Mouse (Mus musculus) large intestine, adult 2 months (tissue): ENCODE results near the gene Nr6a1. TPM values are rescaled to one million over a fixed set of nuclear protein-coding genes. Genes with fewer than 3 reads are reported as not detected.
A peak's percentile ranks its signal among the peaks of the same experiment; 100 is the strongest.

ENCODE experiments used
- DNase-seq: peaks from one replicate; pipeline ENCODE4 v3.0.0-alpha.2; 2012; ENCODE audit warnings: low read depth, low spot score
- WGBS: fragments of 180-500 bp; shearing (Covaris S2); methylation state at CpG from one replicate; pipeline ENCODE4 v1.1.7; 2018; 5-methylcytosine and 5-hydroxymethylcytosine counted together
- polyA plus RNA-seq: library from polyadenylated mRNA; depleted of rRNA; stranded (reverse); fragments of >200 nt; gene quantifications from 2 replicates; pipeline ENCODE4 v1.2.3, GENCODE M21; 2012

Nr6a1 gene
- polyA plus RNA-seq, 1 experiment: 5.2 TPM

DNA sequence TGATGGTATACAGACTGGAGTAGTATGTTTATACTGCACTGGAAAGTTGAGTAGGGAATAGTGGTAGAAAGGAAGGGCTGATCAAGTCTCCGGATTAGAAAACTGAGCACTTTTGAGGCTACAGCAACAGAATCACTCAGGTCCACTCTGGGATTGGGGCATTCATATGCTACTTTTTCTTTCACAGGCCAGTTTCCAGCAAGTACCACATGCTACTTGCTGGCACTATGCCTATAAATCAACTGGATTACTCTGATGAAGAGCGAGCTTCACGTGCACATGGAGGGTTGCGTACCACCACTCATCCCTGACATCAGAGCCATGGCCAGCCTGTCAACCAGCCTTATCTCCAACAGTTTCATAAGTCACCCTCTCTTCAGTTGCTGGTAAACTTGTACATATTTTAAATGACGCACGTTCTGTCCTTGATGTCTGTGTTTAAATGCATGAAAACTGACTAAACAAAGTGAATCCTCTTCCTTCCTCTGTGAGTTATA is 197.1 kb downstream of the Nr6a1 start:
- DNase-seq: no peak
- WGBS: 93% methylated on average over 6 of the region's 6 CpGs

DNA sequence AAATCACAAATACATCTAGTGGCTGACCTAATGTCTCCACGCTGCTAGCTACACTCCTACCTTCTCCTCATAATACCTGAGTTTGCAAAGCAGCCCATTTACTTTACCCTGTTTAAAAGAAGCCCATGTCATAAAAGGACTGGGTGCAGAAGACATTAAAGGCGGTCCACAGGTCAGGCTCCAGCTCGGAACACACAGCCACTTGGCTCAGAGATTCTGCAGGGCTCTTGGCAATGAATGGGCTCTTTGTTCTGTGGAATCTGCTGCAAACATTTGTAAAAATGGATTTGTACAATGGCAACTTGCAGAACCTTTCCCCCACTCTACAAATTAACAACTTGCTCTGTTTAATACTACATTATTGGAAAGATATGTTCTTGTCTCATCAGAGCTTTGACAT is 202.1 kb downstream of the Nr6a1 start:
- 27% methylated on average over 3 of the region's 3 CpGs for WGBS
- DNase-seq: peak; percentile 1

DNA sequence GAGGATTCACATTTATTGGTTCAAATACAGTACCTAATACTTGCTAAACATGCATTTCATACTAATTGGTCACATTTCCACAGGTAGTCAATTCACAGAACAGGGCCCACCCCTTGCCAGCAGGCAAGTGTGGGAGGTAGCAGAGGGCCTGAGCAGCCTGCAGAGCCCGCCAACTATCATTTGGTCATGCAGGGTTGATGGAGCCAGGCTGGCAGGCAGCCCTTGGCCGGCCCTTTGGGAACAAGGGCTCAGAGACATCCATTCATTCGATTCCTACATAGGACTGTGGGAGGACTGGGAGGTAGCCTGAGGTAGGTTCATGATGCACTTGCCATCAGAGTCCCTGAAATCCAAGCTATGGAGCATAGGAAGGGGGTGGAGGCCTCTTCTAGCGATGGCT is 204.1 kb downstream of the Nr6a1 start:
- 88% methylated on average over 4 of the region's 4 CpGs for WGBS
- no peak for DNase-seq

DNA sequence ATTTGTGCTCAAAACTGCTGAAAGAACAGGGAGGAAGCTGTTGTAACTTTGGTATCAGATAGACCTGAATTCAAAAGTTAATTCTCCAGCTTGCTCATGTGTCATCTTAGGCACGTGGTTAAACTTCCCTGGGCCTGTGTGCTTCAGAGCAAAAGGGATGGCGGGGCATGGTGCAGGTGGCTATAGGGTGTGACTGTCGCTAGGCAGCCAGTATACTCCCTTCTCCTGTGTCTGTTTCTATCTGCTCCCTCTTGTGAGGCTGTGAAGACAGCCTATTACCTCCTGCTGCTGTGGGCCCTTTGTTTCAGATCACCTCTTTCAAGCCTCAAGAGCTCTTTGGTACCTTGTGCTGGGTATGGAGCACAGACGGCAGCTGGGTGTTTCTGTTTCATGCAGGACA is 205.4 kb downstream of the Nr6a1 start:
- 36% methylated on average over 4 of the region's 4 CpGs for WGBS
- no peak for DNase-seq

DNA sequence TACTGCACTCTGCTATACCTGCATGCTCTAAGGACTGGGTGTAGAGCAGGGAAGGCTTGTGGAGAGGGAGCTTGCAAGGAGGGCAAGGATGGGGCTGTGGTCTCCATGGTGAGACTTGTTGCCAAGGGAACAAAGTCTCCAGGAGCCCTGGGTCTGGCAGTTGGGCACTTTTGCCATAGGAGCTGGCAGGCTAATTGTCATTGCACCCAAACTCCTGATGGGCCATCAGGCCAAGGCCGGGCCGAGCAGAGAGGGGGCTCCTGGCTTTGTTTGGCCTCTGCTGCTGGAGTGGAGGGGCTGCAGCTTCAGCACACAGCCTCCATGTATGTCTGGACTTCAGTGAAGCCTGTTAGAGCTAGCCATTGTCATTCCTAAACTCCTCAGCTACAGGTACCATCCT is 206.8 kb downstream of the Nr6a1 start:
- no peak for DNase-seq
- 85% methylated on average over 2 of the region's 2 CpGs for WGBS

DNA sequence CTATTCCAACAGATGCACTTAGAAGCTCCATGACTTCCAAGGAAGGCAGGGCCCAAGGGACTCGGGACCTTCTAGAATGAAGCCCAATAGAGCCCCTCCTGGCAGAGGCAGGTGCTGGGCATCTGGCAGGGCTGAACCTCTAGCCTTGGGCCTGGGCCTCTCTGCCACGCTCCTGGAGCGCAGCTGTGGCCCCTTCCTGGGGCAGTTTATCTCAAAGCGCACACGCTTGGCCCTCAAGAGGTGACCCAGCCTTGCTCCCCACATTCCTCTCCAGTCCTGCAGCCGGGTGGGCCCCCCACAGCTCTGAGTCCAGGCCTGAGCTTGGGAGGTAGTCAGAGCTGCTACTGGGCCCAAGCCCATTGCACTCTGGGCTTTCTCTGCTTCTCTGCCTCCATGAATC is 208.1 kb downstream of the Nr6a1 start:
- no peak for DNase-seq
- WGBS: 83% methylated on average over 6 of the region's 6 CpGs

DNA sequence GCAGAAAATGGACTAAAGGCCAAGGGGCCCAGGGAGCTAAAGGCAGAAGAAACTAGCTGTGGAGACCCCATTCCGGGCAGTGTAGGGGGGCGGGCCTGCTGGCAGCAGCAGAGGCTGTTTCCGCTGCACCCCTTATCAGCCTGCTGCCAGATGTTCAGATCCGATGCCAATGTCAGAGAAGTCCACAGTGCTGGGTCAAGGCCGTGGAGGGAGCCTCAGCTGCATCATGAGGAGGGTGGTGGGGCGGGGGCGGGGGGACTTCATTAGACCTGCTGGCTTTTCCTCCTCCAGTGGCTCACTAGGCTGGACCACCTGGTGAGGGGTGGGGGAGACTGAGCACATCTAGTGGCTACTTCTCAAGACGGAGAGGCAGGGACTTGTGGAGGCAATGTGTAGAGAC is 208.8 kb downstream of the Nr6a1 start:
- DNase-seq: no peak

DNA sequence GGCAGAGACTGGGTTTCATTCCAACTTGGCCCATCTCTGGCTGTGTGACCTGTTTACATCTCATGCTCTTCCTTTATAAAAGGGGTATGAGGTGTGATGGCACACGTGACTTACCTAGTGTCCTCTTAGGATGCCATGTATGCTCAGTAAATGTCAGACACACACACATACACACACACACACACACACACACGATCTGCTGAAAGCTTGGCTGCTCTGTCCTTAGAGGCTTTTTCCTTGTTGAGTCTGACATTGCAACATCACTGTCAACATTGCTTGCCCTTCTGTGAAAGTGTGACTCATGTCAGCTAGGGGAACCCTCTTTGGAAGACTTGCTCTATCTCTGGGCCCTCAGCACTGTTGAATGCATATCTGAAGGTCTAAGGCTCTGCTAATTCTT is 210.1 kb downstream of the Nr6a1 start:
- 49% methylated on average over 2 of the region's 2 CpGs for WGBS
- no peak for DNase-seq

More for the DNA sequence above, 208.8 kb downstream of the Nr6a1 start:
- WGBS: 51% methylated on average over 8 of the region's 8 CpGs

DNA sequence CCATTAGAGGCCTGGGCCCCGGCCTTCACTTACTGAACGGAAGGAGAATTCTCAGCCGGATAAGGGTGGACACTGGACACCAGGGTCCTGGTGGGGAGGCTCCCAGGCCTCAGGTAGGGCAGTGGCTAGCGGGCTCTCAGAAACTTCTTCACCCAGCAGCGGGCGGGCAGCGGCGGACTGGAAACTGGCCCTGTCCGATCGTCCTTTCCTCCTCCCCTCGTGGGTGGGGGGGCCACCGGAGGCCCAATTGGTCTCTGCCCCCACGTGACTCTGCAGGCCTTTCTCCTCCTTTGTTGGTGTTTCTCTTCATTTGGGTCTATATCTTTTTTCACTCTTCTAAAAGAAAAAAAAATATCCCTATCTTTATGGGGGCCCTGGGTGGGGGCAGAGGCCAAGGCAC is 213.2 kb downstream of the Nr6a1 start, which contains the start of gene Nr5a1:
TSS of gene Nr5a1 (minus strand) at position 219 of the 400 bp plus-strand sequence.
- whole genome bisulfite sequencing: 89% methylated on average over 13 of the region's 13 CpGs
- no peak for DNase-seq

DNA sequence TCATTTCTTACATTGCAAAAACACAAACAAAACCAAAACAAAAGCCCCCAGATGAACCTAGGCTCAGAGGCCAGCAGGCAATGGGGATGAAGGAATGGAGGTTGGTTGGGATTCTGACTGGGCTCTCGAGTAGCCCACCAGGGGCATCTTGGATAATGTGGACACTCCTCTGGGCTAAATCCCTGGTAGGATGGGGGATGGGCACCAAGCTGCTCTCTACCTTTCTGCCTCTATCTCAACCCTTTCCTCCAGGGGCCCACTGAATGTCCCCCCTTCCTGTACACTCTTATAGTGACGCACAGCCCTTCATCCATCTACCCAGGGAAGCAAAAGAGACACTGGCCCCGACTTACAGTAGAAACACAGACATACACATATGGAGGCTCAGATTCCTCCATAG is 213.9 kb downstream of the Nr6a1 start:
- 91% methylated on average over 3 of the region's 3 CpGs for WGBS
- DNase-seq: no peak

DNA sequence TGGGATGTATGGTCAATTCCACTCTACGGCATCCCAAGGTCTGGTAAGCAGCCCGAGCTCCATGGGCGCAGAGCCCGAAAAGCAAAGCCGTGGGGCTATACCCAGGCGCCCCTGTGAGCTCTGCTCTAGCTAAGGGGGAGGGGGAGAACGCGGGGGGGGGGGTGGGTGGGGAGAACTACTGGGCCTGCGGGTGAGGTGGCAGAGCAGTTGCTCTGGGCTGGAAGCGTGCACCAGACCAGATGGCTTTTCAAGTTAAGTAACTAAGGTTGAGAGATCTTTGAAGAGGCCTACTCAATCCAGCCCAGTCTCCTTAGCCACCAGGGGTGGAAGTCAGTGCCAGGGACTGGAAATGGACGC is 214.7 kb downstream of the Nr6a1 start:
- no peak for DNase-seq
- 61% methylated on average over 11 of the region's 11 CpGs for WGBS

DNA sequence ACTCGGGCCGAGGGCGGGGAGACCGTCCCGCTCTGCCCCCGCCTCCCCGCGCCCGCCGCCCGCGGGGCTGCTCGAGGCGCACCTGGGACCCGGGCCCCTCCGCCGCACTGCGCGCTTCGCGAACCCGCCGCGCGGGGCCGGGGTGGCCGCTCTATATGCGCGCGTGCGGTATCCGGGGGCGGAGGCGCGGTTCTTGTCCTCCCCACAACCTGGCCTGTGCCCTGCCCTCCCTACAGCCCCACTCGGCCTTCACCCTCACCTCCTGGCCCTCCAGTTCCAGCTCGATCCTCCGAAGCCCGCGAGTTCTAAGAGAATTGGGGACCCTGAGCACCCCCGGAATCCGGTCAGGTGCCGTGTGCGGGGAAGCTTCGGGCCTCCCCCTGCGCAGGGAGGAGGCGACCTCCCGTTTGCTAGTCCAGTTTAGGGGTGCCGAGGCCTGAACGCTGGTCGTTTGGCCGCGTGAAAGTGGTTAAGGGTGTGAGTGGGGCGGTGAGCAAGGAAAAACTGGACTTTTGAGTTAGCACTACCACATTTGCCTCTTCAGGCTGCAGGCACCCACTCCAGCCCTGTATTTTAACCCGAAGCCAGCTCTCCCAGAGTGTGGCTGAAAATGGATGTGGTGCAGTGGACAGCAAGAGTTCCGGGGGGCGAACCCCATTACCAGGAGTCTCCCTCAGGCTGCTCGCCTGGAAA is 215.3 kb downstream of the Nr6a1 start:
- DNase-seq: no peak
- 13% methylated on average over 55 of the region's 58 CpGs for WGBS

DNA sequence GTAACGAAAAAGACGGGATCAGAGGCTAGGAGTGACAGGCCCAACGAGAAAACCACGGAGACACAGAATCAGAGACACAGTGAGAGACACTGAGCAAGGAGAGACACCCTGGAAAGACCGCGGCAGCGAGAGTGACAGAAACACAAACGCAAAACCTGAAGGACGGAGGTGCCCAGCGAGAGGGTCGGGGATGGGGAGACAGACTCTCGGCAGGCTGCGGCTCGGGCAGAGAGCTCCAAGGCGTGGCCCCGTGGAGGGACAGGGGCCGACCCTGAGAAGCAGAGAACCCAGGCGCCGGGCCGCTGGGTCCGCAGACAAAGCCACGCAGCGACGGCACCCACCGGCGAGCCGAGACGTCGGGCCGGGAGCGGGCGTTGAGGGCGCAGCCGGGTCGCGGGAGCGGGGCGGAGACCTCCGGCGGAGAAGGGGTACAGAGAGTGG is 216.0 kb downstream of the Nr6a1 start:
- DNase-seq: no peak
- 3% methylated on average over 40 of the region's 40 CpGs for WGBS

DNA sequence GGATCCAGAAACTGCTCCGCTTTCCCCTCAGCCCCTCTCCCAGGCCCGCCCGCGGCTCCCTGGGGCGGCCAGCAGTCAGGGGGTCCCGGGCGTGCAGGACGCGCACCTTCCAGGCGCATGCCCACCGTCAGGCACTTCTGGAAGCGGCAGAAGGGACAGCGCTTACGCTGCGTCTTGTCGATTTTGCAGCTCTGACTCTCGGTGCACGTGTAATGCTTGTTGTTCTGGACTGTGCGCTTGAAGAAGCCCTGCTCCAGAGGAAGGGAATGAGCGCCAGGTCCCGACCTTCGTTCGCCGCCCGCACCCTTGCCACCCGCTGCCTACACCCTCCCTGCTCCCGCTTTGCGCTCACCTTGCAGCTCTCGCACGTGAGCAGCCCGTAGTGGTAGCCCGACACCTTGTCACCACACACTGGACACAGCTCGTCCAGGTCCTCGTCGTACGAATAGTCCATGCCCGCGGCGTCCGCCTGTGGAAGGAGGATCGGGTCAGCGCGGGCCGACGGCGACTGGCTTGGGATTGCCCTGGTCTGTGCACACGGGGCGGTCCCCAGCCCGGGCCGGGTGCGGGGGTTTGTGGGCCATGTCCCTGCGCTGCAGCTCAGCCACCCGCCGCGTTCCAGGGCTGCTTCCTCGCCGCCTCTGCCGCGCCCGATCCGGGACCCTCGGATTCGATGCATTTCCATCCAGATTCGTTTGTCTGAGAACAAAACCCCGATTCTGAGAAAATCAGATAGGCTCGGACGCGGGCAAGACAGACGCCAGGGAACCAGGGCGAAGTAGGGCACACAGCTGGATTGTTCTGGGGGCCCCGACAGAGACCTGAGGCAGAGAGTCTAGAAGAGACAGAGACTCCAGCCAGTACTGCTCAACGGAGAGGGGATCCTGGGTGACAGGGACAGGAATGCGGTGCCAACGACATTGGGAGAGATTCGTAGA is 216.9 kb downstream of the Nr6a1 start:
- DNase-seq: no peak
- 3% methylated on average over 75 of the region's 75 CpGs for WGBS

DNA sequence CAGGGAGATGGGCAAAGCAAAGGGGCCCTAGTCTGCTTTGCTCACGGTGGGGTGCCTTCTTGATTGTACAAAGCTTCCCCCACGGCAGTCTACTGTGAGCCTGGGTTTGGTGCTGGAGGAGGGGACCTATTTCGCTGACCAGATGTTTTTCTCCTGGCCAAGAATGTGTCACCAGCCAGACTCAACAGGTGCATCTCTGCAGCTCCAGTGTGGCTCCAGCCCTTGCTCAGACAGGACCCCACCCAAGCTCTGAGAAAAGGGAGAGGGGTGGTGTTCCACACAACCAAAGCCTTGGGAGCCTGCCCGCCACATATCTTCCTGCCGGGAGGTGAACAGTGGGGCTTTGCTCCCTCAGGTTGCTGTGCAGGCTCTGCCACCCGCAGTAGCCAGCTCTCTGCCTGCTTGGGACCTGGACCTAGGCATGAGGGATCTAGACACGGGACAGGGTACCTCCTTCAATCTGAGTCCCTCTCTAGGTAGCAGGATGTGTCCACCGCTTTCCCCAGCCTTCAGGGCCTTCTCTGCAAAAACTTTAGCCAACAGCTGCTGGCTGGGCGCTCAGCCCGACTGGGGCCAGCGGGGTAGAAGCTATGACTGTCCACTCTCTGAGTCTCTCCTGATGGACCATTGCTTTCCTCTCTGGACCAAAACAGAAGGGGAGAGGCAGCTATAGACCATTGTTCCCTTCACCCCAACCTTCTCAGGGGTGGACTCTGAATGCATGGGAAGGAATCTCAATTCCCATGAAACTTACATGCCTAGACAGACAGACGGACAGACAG is 218.4 kb downstream of the Nr6a1 start:
- 27% methylated on average over 12 of the region's 12 CpGs for WGBS
- no peak for DNase-seq

DNA sequence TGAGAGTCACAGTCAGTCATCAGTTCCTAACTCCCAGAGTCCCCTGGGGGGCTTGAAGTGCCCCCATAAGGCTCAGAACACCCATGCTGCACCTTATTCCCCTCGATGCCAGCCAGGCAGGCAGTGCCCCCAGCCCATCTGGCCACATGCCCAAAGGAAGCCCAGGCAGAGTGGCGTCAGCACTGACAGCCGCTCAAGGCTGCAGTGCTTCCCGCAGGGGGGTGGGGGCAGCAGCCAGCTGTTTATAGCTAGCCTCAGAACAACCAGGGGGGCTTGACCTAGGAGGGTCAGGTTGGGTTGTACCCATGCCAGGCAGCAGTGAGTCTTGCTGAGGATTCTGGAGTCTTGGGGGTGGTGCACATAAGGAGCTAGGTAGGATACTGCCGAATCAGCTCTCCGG is 220.8 kb downstream of the Nr6a1 start:
- 28% methylated on average over 6 of the region's 6 CpGs for WGBS

DNA sequence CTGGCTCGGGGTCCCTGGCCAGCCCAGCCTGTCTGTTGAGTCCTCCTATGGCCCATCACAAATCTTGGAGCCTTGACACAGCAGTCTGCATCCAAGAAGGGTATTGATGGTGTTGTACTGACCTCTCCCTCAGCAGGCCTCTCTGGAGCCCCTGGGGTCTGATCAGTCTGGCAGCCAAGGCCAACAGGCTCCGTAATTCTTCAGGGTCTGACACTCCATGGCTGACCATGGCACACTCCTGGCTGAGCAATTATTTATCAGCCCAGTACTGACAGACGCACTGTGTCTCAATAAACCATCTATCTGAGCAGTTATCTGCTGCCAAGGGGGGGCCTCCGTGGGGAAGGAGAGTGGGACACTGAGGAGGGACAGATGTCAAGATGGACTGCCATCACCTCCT is 222.5 kb downstream of the Nr6a1 start:
- WGBS: 62% methylated on average over 4 of the region's 4 CpGs
- DNase-seq: no peak

More for the DNA sequence above, 220.8 kb downstream of the Nr6a1 start:
- DNase-seq: no peak

DNA sequence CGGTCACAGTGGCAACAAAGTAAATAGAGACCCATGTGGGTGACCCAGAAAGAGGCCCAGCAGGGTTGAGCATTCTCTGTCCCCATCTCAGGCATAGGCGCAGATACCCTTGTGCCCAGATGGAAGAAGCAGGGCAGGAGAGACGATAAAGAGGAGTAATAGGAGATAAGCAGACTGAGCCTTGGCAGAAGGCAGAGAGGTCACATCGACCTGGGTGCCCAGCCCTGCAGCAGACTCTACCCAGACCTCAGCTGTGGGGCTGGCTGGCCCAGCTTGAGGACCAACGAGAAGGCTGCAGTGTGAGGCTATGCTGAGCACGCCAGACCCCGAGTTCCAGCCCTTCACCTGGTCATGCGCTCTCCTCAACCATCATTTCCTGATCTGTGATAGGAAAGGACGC is 223.2 kb downstream of the Nr6a1 start:
- WGBS: 77% methylated on average over 9 of the region's 9 CpGs
- no peak for DNase-seq

DNA sequence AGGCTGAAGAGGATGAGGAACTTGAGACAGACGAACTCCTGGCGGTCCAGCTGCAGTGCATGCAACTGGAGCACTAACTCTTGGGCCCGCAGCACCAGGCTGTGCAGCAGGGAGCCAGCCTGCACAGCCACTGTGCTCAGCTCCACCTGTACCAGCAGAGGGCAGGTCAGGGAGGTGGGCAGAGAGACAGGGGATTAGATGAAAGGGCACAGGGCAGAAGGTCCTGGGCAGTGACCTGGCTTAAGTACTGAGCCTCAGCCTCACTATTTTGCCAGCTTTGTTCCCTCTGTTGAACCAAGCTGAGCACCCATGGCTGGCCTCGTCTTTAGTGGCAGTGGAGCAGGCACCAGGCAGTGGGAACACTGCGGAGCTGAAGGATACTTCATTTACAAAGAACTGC is 227.3 kb downstream of the Nr6a1 start:
- 64% methylated on average over 5 of the region's 5 CpGs for WGBS
- DNase-seq: no peak

DNA sequence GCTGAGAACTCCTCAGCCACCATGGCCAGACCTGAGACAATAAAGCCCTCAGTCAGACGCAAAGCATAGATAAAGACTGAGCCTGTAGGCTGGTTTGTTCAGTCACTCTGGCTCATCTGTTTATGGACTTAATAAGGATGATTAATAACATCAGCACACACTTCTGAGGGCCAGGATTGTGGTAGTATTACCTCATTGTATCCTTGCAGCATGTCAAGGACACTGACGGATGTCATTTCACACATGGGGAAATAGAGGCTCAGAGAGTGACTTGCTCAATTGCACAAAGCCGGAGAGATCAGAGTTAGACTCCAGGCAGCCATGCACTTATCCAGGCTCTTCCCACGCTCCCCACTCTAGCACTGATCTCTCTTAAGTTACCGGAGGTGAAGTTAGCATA is 228.9 kb downstream of the Nr6a1 start:
- 86% methylated on average over 5 of the region's 5 CpGs for WGBS
- DNase-seq: no peak
